Mouse (Mus musculus): ENCODE results near the gene Ces3a.
"Not testable (repeated sequence)": the region's sequence is repeated elsewhere in the genome, so short reads cannot be mapped to it uniquely, and the experiment has no call there.

Ces3a gene

DNA sequence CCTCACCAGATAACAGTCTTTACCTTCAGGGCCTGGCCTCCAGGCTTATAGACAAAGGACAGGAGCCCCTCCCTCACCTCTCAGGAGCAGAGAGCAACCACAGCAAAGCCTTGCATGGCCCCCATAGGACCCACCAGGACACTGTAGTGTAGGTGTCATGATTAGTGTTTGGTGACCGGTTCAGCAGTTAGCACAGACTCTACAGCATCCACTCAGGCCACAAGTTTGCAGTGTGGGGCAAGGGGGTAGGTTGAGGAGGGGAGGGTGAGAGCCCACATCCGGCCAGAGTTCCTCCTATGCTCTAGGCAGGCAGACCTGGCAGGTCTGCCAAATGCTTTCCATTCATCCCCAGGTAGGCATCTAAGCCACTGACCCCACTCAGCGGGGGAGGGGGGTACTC is 45.6 kb downstream of the Ces3a start:
- no peak for DNase-seq (ENCODE audit: low read depth in 2 of 2, low spot score in 2 of 2)

DNA sequence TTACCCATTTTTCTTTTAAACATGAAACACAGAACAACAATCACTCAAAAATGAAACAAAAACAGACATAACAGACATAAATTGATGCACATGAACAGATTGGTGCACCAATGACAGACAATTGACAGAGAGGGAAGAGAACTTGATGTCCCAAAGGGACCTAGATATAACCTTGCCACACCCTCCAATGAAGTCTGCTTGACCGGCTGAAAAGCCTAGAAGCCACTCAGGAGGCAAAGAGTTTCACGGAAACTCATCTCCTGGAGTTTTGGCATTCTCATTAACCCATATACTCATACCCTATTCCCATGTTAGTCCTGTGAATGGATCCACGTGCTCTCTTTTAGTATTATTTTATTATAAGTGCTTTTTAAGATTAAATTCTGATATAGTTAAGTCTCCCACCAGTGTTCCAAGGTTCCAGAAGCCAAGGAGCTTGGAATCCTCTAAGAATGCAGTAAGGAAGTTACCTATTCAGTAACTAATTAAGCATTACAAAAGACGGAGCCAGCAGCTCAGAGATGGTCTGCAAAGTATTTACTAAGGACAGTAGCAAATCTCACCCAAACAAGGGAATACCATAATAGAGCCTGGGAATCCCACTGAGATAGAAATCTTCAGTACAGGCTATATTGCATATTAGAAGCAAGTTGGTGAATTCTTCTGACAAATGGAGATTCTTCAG is 53.8 kb downstream of the Ces3a start:
- DNase-seq (ENCODE audit: low read depth in 2 of 2, low spot score in 2 of 2): not testable (repeated sequence)

DNA sequence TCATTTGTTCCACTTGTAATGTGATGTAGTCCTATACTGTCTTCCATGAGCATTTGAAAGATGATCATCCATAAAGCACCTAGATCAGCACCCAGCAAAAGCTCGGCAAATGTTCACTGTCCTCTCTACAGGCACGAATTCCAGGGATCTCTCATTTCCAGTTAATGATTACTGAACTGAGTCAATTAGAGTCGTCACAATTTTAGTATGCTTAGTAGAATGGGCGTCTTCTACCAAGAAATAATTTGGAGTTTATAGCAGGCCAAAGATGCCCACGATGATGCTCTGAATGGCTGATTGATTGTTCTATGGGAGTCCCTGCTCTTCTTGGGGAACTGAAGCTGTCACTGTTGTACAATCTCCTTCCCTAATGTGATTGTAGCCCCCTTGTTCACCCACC is 55.3 kb downstream of the Ces3a start:
- DNase-seq (ENCODE audit: low read depth in 2 of 2, low spot score in 2 of 2): not testable (repeated sequence)

DNA sequence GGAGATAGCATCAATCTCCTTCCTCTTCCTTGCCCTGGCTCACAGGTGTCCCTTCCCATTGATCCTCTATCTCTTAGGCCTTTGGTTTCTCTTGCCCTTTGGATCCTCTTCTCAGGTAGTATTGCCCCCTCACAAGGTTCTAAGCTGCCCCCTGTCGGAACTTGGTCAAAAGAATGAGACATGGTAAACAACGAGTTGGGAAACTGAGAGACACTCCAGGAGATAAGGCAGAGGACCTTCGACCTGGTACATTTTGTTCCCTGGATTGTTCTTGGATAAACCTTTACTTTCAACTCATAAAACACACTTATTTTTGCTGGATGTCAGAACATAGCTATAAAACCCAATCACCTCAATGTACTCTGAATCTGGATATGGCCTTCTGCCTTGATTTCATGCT is 55.8 kb downstream of the Ces3a start:
- DNase-seq (ENCODE audit: low read depth in 2 of 2, low spot score in 2 of 2): no peak

Measured in CD8-positive naive resting alpha-beta T cell, adult 2 months (primary cell).